Mouse (Mus musculus) liver, embryonic 14.5 days (tissue): ENCODE data around the gene Alkbh4.
"Not testable (repeated sequence)": the region's sequence is repeated elsewhere in the genome, so short reads cannot be mapped to it uniquely, and the experiment has no call there.

Experiments
- CTCF ChIP-seq: IDR thresholded peaks from 2 replicates; pipeline ENCODE4 v1.5.1; 2016; ENCODE audit warnings: antibody characterized with exemption, low read depth, control low read depth
- EP300 ChIP-seq: IDR thresholded peaks from 2 replicates; pipeline ENCODE4 v1.6.1; 2016; ENCODE audit warnings: antibody characterized with exemption, low read depth

DNA sequence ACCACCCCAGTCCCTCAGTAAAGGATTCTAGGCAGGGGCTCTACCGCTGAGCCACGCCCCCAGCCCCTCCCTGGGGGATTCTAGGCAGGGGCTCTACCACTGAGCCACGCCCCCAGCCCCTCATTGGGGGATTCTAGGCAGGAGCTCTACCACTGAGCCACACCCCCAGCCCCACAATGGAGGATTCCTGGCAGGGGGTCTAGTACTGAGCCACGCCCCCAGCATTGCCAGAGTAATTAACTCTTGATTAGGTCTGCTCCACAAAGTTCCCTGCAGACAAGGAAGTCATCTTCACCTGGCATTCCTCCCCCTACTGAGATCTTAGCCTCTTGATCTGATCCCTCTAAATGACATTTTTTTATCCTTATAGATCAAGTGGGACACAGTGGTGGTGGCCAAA, 22.4 kb upstream of the Alkbh4 start:
- TF ChIP-seq CTCF, EP300: not testable (repeated sequence)
